In genomic region chr13:57984637-57985036, GRCm38 (mm10) we compare ENCODE assay signal across 18 mouse cellular contexts.
DNase-seq lines count a peak whose midpoint lies in the region; ATAC-seq lines count a peak whose summit lies in the region.
"Had no signal": no experiment of that assay in that cellular context is flagged by ENCODE, and none has a peak within 500 bp of the region (broad histone marks: within the 10 kb centered on the region; RNA-seq: fewer than 3 reads in every experiment).

No protein-coding gene starts in this region.

- no peak overlapping the region for H3K4me2 ChIP-seq in intestine, embryonic 15.5 days (replicated peaks)
- H3K4me2 ChIP-seq in intestine, embryonic 16.5 days (ENCODE audit: low read depth, low read length), result no peak overlapping the region

- 77% methylated on average over 10 of the region's 10 CpGs for WGBS in intestine, embryonic 15.5 days
- 72% methylated on average over 10 of the region's 10 CpGs for WGBS in intestine, embryonic 16.5 days

- no peak overlapping the region for H3K9ac ChIP-seq in intestine, embryonic 15.5 days
- no peak overlapping the region for H3K9ac ChIP-seq in intestine, embryonic 16.5 days (ENCODE audit: low read depth, low read length)
- H3K9ac ChIP-seq: liver, postnatal 0 days had no signal

- H3K4me1 ChIP-seq in intestine, embryonic 15.5 days (replicated peaks), result 0 out of 2 replicates have a peak, but pooled peaks cover 11% of the 10 kb centered on the region
- H3K4me1 ChIP-seq in intestine, embryonic 16.5 days (ENCODE audit: control insufficient read depth, insufficient read depth, low read length), result peaks cover 9% of the 10 kb centered on the region
- H3K4me1 ChIP-seq: megakaryocyte, embryonic 14.5 days had no signal

- ATAC-seq in frontal cortex, adult (ENCODE audit: low TSS enrichment), result peak; percentile 64
- peak; percentile 21; the same call in 1 of the 2 replicates for ATAC-seq in intestine, embryonic 15.5 days
- ATAC-seq in intestine, embryonic 16.5 days, result no peak
- ATAC-seq: liver, postnatal 0 days had no signal

- H3K9me3 ChIP-seq in intestine, embryonic 15.5 days, result no peaks in the 10 kb centered on the region
- no peaks in the 10 kb centered on the region for H3K9me3 ChIP-seq in intestine, embryonic 16.5 days (ENCODE audit: control insufficient read depth, low read length)
- H3K9me3 ChIP-seq: limb, embryonic 10.5 days; megakaryocyte, embryonic 14.5 days had no signal

- no peak overlapping the region for H3K27ac ChIP-seq in intestine, embryonic 15.5 days
- no peak overlapping the region for H3K27ac ChIP-seq in intestine, embryonic 16.5 days (ENCODE audit: low read length)
- H3K27ac ChIP-seq: layer of hippocampus, adult 2 months; limb, embryonic 10.5 days had no signal

- no peaks in the 10 kb centered on the region for H3K36me3 ChIP-seq in intestine, embryonic 15.5 days
- no peaks in the 10 kb centered on the region for H3K36me3 ChIP-seq in intestine, embryonic 16.5 days (ENCODE audit: control insufficient read depth, insufficient read depth, low read length)
- H3K36me3 ChIP-seq: limb, embryonic 10.5 days had no signal

- H3K4me3 ChIP-seq in intestine, embryonic 15.5 days (replicated peaks), result no peak overlapping the region
- no peak overlapping the region for H3K4me3 ChIP-seq in intestine, embryonic 16.5 days (ENCODE audit: low read length)
- H3K4me3 ChIP-seq: layer of hippocampus, adult 2 months; limb, embryonic 10.5 days; megakaryocyte, embryonic 14.5 days had no signal

- DNase-seq in frontal cortex, postnatal 10 days (ENCODE audit: low spot score in 2 of 2), result no peak
- peak; percentile 17 for DNase-seq in right cerebral cortex, adult 18-20 months
- no peak for DNase-seq in right cerebral cortex, postnatal 4 days
- DNase-seq in telencephalon, adult 2 months (ENCODE audit: low read depth, low spot score), result peak; percentile 33
- DNase-seq: adrenal gland, postnatal 25 days; B cell, adult 2 months; cerebellum, adult 2 months; cerebellum, postnatal 36 days; kidney, adult 8-10 months; kidney, postnatal 14 days; layer of hippocampus, postnatal 36 days; liver, postnatal 0 days had no signal

- H3K27me3 ChIP-seq in intestine, embryonic 15.5 days (replicated peaks), result no peaks in the 10 kb centered on the region
- H3K27me3 ChIP-seq in intestine, embryonic 16.5 days (replicated peaks; ENCODE audit: control insufficient read depth, insufficient read depth, low read length), result no peaks in the 10 kb centered on the region
- H3K27me3 ChIP-seq: megakaryocyte, embryonic 14.5 days had no signal

Comparison
In these comparisons a context has a peak if more than half of its experiments do, and no peak if none do; other contexts are left out.
1. DNase-seq: peak in right cerebral cortex, adult 18-20 months (single experiment) and telencephalon, adult 2 months (single experiment); none in frontal cortex, postnatal 10 days (0 of 2) and right cerebral cortex, postnatal 4 days (single experiment).